Mouse (Mus musculus) spleen, adult 2 months (tissue): ENCODE results near the gene Ccdc97.

ENCODE experiments used
- CTCF ChIP-seq: fragments of 200-500 bp; IDR thresholded peaks from 2 replicates; pipeline ENCODE4 v1.5.1; 2011; ENCODE audit warnings: mild to moderate bottlenecking, inconsistent platforms; ENCODE audit not compliant: insufficient read depth, insufficient read length, insufficient replicate concordance; ENCODE audit errors: extremely low read depth
- POLR2A ChIP-seq: fragments of 200-500 bp; IDR thresholded peaks from 2 replicates; pipeline ENCODE4 v1.6.1; 2011; ENCODE audit warnings: low read depth, low read length, inconsistent platforms

DNA sequence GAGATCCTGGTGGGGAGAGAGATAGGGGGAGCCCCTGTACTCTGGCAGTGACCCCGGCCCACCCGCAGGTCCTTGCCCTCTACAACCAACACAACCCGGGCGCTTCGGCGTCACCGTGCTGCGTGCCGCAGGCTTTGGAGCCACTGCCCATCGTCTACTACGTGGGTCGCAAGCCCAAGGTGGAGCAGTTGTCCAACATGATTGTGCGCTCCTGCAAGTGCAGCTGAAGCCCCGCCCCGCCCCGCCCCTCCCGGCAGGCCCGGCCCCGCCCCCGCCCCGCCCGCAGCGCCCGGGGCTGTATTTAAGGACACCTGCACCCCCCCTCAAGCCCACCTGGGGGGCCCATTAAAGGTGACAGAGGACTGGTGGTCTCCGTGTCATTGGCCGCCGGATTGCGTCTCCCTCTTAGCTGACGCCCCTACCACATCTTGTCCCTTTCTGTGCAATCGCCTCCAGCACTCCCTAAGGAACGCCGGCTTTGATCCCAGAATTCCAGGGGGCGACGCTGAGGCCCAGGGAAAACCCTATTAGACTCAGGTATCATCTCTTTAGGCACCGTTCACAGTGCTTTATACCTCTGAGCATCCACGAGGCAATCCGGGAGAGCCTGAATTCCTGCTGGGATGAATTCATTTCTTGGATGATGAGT lies 14.0 kb downstream of the Ccdc97 start:
- TF ChIP-seq CTCF (no peak), POLR2A (no peak)
